Mouse (Mus musculus): ENCODE data around the gene Mylk2. TPM values are rescaled to one million over a fixed set of nuclear protein-coding genes. Genes with fewer than 3 reads are reported as not detected.

Gene Mylk2
- total RNA-seq (2012; rRNA removed): 0.47 and 0.97 TPM in 2 replicates
- 1.3 TPM in 2 replicates for total RNA-seq (2014; rRNA removed)
- polyA plus RNA-seq (2012; ENCODE audit: insufficient read length, low read depth): 2.4 TPM in 2 replicates

- Histone ChIP-seq H3K79me2 (replicated peaks; ENCODE audit: control insufficient read depth, extremely low read depth, insufficient read depth, poor library complexity, severe bottlenecking) (no peaks in the 10 kb centered on the region), H3K4me2 (ENCODE audit: insufficient read depth, low read depth, poor library complexity, severe bottlenecking) (no peak within 1 kb of the TSS), H3K4me1 (ENCODE audit: control insufficient read depth in 1 of 2, insufficient read depth in 2 of 2) (peaks cover 16 to 53% of the 10 kb centered on the region in 2 experiments), H3K4me3 (replicated peaks in 1 of 3; ENCODE audit: low read depth in 2 of 3, low read length in 2 of 3, poor library complexity in 1 of 3) (no peak within 1 kb of the TSS), H3K27me3 (replicated peaks) (peaks cover 43% of the 10 kb centered on the region), H3K9ac (ENCODE audit: insufficient read depth, low read depth) (no peak within 1 kb of the TSS), H3K27ac (ENCODE audit: insufficient read depth, low read depth) (no peak within 1 kb of the TSS), H3K36me3 (replicated peaks in 1 of 2; ENCODE audit: control insufficient read depth in 1 of 2, insufficient read depth in 1 of 2, low read length in 1 of 2) (no peaks in the 10 kb centered on the region), H3K9me3 (replicated peaks; ENCODE audit: low read length) (peaks cover 7% of the 10 kb centered on the region)
- DNase-seq (ENCODE audit: extremely low read depth): no peak
- TF ChIP-seq CTCF (conservative IDR thresholded peaks at IDR 0.05 in 1 of 2, IDR thresholded peaks at IDR 0.05 in 1 of 2; ENCODE audit: low read depth in 2 of 2, low read length in 2 of 2): no peak
- TF ChIP-seq MEF2A (IDR thresholded peaks at IDR 0.05; ENCODE audit: borderline replicate concordance, low read depth, low read length): no peak
- TF ChIP-seq PAX5 (IDR thresholded peaks at IDR 0.05; ENCODE audit: low read length): no peak
- no peak for TF ChIP-seq UBTF (IDR thresholded peaks at IDR 0.05; ENCODE audit: low read depth, low read length)
- no peak for TF ChIP-seq JUND (conservative IDR thresholded peaks at IDR 0.05; ENCODE audit: low read depth, low read length)
- in situ Hi-C loops (cut with MboI; ENCODE audit: low pct_ligation_motif_present, low pct_unique_long_range_greater_than_20kb, low sequenced_read_pairs) (loop anchor here (25.0 kb wide), 1 partner anchor 676 kb away; no protein-coding TSS in a partner anchor), dilution Hi-C loops (cut with MboI; ENCODE audit: extremely low pct_ligation_motif_present, extremely low pct_unique_long_range_greater_than_20kb, low sequenced_read_pairs) (no loop called here)
Observed at GRCm38 (mm10) chr2:152911031-152911430, at the start of gene Mylk2. TSS of gene Mylk2 (plus strand) at chr2:152911352.

- Histone ChIP-seq H3K36me3 (replicated peaks in 1 of 2; ENCODE audit: control insufficient read depth in 1 of 2, insufficient read depth in 1 of 2, low read length in 1 of 2) (peaks cover 39 to 82% of the 10 kb centered on the region in 2 experiments), H3K27ac (ENCODE audit: insufficient read depth, low read depth) (no peak overlapping the region), H3K9me3 (replicated peaks; ENCODE audit: low read length) (no peaks in the 10 kb centered on the region), H3K4me1 (ENCODE audit: control insufficient read depth in 1 of 2, insufficient read depth in 2 of 2) (peaks cover 0 to 7% of the 10 kb centered on the region in 2 experiments; a peak in 1 of 4 replicates), H3K79me2 (replicated peaks; ENCODE audit: control insufficient read depth, extremely low read depth, insufficient read depth, poor library complexity, severe bottlenecking) (peaks cover 18% of the 10 kb centered on the region), H3K4me3 (replicated peaks in 1 of 3; ENCODE audit: low read depth in 2 of 3, low read length in 2 of 3, poor library complexity in 1 of 3) (no peak overlapping the region), H3K27me3 (replicated peaks) (no peaks in the 10 kb centered on the region), H3K4me2 (ENCODE audit: insufficient read depth, low read depth, poor library complexity, severe bottlenecking) (no peak overlapping the region), H3K9ac (ENCODE audit: insufficient read depth, low read depth) (no peak overlapping the region)
- TF ChIP-seq SIN3A (IDR thresholded peaks at IDR 0.05; ENCODE audit: low read length) (no peak), E2F4 (IDR thresholded peaks at IDR 0.05; ENCODE audit: insufficient replicate concordance, low read depth, low read length) (no peak), JUND (conservative IDR thresholded peaks at IDR 0.05; ENCODE audit: low read depth, low read length) (no peak), MEF2A (IDR thresholded peaks at IDR 0.05; ENCODE audit: borderline replicate concordance, low read depth, low read length) (no peak), HCFC1 (IDR thresholded peaks at IDR 0.05; ENCODE audit: low read depth, low read length) (no peak)
- dilution Hi-C loops (cut with MboI; ENCODE audit: extremely low pct_ligation_motif_present, extremely low pct_unique_long_range_greater_than_20kb, low sequenced_read_pairs): no loop called here
- in situ Hi-C loops (cut with MboI; ENCODE audit: low pct_ligation_motif_present, low pct_unique_long_range_greater_than_20kb, low sequenced_read_pairs): loop anchor here (5.0 kb wide), 1 partner anchor 35 kb away; no protein-coding TSS in a partner anchor
- no peak for DNase-seq (ENCODE audit: extremely low read depth)
Observed at GRCm38 (mm10) chr2:152861891-152862290, 49.3 kb upstream of the Mylk2 start.

- no peak overlapping the region for H3K27ac ChIP-seq (ENCODE audit: insufficient read depth, low read depth)
- in situ Hi-C loops (cut with MboI; ENCODE audit: low pct_ligation_motif_present, low pct_unique_long_range_greater_than_20kb, low sequenced_read_pairs): loop anchor here (5.0 kb wide), 1 partner anchor 35 kb away; no protein-coding TSS in a partner anchor
- H3K9ac ChIP-seq (ENCODE audit: insufficient read depth, low read depth): no peak overlapping the region
- TF ChIP-seq TBP (conservative IDR thresholded peaks at IDR 0.05; ENCODE audit: low read depth, low read length): no peak
- no peak for TF ChIP-seq TCF12 (IDR thresholded peaks at IDR 0.05; ENCODE audit: low read depth, low read length)
- TF ChIP-seq JUND (conservative IDR thresholded peaks at IDR 0.05; ENCODE audit: low read depth, low read length): no peak
- TF ChIP-seq HCFC1 (IDR thresholded peaks at IDR 0.05; ENCODE audit: low read depth, low read length): no peak
- TF ChIP-seq CTCF (conservative IDR thresholded peaks at IDR 0.05 in 1 of 2, IDR thresholded peaks at IDR 0.05 in 1 of 2; ENCODE audit: low read depth in 2 of 2, low read length in 2 of 2): no peak
- peaks cover 18% of the 10 kb centered on the region for H3K79me2 ChIP-seq (replicated peaks; ENCODE audit: control insufficient read depth, extremely low read depth, insufficient read depth, poor library complexity, severe bottlenecking)
- no peak overlapping the region for H3K4me2 ChIP-seq (ENCODE audit: insufficient read depth, low read depth, poor library complexity, severe bottlenecking)
- H3K9me3 ChIP-seq (replicated peaks; ENCODE audit: low read length): no peaks in the 10 kb centered on the region
- peaks cover 35 to 82% of the 10 kb centered on the region in 2 experiments for H3K36me3 ChIP-seq (replicated peaks in 1 of 2; ENCODE audit: control insufficient read depth in 1 of 2, insufficient read depth in 1 of 2, low read length in 1 of 2)
- no peak for DNase-seq (ENCODE audit: extremely low read depth)
- H3K27me3 ChIP-seq (replicated peaks): no peaks in the 10 kb centered on the region
- H3K4me1 ChIP-seq (ENCODE audit: control insufficient read depth in 1 of 2, insufficient read depth in 2 of 2): peaks cover 0 to 7% of the 10 kb centered on the region in 2 experiments; a peak in 1 of 4 replicates
- no peak overlapping the region for H3K4me3 ChIP-seq (replicated peaks in 1 of 3; ENCODE audit: low read depth in 2 of 3, low read length in 2 of 3, poor library complexity in 1 of 3)
- dilution Hi-C loops (cut with MboI; ENCODE audit: extremely low pct_ligation_motif_present, extremely low pct_unique_long_range_greater_than_20kb, low sequenced_read_pairs): no loop called here
Observed at GRCm38 (mm10) chr2:152862638-152863037, 48.5 kb upstream of the Mylk2 start.
